Mouse (Mus musculus): ENCODE data around the gene Terf2.

Terf2 gene

DNA sequence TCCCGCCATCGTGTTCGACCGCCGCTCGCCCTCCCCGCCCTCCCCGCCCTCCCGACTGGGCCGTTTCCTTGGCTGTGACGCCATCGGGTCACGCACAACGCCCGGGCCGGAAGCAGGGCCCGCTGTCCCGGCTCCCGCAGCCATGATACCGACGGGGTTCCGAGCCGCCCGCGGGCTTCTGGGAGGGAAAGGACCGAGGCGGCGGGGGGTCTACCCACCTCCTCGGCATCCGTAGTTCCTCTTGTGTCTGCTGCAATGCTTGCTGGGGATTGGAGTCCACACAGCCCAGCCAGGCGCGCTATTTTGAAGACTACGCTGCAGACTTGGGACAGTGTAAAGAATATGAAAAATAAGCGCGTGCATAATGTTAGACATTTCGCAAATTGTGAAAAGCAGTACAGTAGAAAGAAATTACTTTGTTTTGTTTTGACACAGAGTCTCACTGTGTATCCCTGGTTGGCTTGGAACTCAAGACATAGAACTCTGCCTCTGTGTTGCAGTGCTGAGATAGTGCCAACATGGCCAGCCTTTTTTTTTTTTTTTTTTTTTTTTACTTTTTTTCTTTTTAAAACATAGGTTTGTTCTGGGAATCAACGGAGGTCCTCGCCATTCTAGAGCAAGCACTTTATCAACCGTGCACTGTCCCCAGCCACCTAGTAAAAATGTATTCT, at the start of gene Terf2:
TSS of gene Terf2 (minus strand) at position 182 of the 671 bp plus-strand sequence.
- peak; percentile 71 for DNase-seq (ENCODE audit: low read depth, low spot score)

DNA sequence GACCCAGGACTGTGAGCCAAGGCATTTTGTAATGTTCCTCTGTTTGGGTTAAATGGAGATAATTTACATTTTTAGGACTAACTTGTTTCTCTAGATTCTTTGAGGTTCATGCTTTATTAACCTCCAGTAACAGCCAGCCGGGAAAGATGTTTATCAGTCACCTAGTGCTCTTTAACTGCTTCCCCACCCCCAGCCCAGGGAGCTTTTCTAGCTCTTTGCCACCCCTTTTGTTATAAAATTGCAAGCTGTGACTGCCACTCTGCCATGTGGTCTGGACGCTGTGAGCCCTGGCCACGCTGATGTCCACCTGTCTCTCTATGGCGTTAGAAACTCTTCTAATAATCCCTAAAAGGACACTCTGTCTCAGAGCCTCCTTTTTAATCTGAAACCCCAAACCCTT, 47.2 kb upstream of the Terf2 start:
- DNase-seq (ENCODE audit: low read depth, low spot score): no peak

DNA sequence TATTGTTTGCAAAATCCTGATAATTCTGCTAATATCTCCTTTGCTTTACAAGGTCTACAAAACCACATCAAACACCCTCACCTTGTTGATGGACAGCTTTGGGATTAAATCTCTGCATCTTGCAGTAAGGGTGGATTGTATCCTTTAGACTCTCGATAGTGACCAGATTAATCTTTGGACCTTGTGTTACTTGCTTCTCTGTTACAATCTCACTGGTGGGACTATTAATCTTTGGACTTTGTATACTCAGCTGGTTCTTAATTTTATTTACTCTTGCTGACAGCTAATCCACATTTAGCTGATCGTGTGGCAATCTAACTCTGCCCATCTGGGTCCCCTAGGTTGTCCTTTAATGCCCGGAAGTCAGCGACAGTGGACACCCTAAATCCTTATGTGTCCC, 46.2 kb upstream of the Terf2 start:
- no peak for DNase-seq (ENCODE audit: low read depth, low spot score)

DNA sequence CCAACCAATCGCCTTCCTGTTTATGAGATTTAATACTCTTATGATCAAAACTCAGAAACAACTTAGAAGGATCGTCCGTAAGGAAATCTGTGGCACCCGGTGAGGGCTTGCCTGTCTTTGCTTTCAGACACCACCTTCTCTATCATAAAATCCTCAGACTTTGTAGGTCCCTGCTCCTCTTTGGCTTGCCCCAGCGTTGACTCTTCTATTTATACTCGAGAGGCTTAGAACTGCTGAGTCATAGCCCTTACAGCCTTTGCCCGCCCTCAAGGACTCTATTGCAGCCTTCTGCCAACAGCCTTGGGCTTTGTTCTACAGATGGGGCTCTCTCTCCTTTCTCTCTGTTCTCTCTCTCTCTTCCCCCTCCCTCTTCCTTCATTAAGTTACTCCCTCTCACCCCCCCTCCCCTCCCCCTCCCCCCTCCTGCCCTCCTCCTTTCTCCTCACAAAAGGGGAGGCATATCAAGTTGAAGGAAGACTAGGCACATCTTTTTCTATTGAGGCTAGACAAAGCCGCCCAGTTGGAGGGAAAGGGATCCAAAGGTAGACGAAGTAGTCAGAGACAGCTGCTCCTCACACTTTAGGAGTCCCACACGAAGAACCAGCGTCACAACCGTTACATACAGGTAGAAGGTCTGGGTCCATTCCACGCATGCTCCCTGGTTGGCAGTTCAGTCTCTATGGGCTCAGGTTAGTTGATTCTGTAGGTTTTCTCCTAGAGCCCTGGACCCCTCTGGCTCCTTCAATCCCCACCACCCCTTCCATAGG, 43.5 kb upstream of the Terf2 start:
- DNase-seq (ENCODE audit: low read depth, low spot score): no peak

DNA sequence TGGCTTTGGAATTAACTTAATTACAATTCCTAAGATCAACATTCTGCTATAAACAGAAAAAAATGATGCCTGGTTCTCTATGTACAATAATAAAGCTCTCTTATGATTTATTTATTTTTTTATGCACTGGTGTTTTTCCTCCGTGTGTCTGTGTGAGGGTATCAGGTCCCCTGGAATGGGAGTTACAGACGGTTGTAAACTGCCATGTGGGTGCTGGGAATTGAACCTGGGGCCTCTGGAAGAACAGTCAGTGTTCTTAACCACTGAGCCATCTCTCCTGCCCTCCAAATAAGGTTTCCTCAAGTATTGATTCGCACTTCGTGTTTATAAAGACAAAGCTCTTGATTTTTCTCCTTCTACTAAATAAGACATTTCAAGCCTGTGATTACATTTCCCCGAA, 42.0 kb upstream of the Terf2 start:
- no peak for DNase-seq (ENCODE audit: low read depth, low spot score)

DNA sequence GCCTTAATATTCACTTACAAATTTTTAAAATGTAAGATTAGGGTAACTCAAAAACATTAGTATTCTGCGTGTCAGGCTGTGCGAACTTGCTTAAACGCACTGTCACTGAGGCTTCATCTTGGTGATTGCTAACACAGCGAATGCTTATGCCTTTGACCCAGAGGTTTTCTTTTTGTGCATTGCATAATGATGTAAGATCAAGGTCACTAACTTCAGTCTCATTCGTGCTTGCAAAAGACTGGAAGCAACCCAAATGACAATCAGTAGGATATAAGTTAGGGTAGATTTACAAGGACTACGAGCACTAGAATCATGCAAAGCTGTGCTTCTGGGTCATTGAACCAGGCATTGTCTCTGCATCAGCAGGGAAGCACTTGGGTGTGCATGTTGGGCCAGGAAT, 41.2 kb upstream of the Terf2 start:
- DNase-seq (ENCODE audit: low read depth, low spot score): no peak

DNA sequence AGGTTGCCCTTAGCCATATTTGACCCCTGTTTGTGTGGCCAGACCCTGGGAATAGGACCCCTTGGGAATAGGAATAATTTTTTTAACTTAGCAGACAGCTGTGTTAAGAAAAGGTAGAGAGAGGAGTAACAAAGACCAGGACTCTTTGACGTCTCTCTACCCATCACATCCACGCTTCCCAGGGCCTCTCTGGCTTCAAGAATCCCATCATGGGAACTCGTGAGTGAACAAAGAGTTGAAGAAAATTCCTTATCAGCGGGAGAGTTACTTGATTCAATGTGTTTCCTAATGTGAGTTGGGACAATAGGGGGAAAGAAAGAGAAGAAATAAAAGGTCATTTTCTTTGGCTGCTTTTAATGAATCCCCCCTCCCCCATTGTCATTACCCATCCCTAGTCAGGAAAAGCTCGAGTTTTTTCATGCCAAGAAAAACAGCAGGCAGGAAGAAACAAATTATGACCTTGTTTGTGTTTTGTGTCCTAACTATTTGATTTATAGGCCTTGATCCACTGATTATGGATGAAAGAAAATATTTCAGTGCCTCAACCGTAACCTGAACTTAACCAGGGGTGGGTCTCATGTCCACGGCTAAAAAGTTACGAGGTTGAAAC, 39.8 kb upstream of the Terf2 start:
- DNase-seq (ENCODE audit: low read depth, low spot score): no peak

DNA sequence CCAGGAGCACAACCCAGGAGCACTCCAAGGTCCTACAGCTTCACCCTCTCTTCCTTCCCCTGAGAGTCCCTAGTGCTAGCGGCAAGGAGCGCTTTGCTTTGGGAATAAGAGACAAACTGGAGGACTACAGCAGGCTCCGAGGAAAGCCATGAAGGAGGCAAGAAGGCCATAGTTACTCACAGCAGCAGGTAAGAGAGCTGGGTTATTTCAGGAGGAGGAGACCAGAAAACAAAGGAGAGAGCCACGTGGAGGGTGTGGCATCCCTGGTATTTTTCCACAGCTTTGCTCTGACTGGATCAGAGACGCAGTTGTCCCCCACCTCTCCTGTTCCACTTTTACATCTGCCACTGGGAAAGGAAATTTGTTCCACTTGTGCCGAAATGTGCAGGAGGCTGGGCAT, 37.5 kb upstream of the Terf2 start:
- no peak for DNase-seq (ENCODE audit: low read depth, low spot score)

DNA sequence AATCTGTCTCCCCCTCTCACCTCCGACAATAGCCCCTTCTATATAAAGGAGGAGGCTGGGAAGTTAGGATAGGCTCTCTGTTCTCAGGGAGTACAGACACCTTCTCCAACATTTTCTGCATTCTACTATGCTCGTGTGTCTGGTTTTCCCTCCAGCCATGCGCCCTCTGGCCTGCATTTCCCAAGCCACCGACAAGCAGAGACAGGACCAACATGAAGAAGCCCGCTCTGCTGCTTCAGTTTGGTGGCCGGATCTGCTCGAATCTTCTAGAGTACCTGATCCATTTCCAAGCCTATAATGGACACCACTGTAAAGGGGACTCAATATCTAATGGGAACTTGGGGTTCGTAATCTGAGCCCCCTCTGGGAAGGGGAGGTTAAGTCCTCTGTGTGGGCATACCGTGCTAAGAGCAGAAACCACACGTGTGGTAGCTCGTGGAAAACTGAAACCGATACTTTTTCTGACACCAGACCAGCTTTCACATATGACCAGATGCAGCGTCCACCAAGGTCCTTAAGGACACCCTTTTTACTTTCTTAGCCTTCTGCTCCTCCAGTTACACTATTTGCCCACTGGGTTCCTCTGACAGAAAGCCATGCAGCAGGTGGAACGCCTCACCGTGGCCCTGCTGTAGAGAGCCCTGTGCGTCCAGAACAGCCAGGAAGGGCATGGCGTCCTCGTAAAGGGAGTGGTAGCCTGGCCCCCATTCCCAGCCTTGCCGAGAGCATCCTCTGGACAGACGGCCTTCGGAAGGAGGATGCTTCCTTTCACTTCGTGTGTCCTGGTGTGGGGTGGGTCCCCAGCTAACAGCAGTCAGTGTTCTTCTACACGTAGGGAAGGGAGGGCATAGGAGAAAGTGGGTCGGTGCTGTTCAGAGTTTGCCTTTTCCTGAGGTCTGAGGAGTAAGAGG, 36.5 kb upstream of the Terf2 start:
- DNase-seq (ENCODE audit: low read depth, low spot score): no peak

DNA sequence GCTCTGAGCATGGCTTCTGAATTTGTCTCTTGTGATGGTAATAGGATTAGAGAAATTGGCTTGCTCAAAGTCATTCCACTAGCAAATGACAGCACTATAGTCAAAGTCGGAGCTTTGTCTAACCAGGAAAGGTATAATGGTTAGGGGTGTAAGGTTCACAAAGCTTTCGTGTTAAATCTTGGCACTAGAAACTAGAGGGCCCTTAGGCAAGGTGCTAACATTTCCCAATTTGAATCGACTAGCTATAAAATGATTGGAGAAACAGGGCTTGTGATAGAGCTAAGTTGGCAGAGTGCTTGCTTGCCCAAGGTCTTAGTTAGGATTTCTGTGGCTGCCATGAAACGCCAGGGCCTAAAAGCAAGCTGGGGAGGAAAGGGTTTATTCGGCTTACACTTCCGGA, 33.7 kb upstream of the Terf2 start:
- DNase-seq (ENCODE audit: low read depth, low spot score): no peak

DNA sequence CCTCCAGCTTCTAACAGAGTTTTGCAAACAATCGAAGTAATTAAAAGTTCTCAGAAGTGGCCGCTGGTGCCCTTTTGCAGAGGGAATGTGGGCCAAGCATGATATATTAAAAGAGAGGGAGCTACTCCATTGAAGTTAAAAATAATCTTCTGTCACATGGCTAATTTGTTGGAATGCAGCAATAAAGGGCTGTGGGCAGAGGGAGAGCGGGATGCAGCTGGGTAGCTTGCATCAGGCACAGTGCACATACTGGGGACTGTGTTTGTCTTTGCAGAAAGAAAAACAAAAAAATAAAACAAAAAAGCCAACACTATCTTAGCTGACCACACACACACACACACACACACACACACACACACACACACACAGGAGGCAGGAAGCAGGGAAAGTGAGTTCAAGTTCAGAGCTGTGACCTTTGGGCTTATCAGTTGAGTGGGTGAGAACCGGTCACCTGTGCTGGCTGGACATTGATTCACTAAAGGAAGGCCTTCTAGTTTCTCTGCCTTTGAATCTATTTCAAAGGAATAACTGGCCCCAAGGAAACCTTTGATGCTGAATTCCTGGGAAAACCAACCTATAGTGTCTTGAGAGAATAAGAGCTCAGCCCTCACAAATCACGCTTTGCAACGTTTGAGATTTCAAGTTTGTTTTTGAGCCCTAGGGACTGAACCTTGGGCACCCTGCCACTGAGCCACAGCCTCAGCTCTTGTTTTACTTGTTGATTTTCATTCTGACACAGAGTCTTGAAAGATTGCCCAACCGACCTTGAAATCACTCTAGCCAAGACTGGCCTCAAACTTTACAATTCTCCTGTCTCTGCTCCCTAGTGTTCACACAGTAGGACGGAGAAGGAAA, 33.1 kb upstream of the Terf2 start:
- no peak for DNase-seq (ENCODE audit: low read depth, low spot score)

DNA sequence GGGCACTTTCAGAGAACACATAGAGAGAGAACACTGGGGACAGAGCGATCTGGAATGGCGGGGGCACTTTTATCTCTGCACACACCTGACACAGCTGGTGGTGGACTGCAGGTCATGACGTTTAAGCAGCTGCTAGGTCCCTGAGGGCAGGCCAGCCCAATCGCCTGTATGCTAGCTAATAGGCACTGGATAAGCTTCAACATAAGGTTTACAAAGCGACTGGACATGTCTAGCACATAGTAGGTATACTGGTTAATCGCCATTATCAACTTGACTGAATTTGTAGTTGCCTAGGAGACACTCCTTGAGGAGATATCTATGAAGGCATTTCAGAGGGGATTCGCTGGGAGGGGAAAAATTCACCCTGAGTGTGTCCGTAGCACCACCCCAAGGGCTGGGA, 28.0 kb upstream of the Terf2 start:
- DNase-seq (ENCODE audit: low read depth, low spot score): no peak

DNA sequence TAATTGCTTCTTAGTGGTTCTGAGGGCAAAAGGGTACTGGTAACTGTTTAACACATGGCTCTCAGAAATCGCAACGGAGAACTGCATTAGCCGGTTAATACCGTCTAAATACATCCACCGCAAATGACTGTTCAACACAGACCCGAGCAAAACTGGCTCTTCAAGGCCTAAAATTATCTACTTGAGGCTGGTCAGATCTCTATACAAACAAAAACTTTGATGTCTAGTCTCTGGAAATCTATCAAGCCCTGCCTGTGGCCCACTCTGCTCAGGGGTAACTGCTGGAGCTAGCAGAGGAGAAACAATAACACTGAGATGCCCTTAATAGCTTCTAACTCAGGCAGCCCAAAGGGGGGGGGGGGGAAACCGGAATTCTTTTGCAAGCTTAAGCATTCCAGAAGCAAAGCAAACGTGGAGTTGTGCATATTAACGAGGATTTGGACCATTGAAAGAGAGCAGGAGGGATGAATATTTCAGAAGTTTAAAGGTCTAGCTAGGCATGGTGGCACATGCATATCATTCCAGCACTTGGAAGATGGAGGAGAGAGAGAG, 26.8 kb upstream of the Terf2 start:
- DNase-seq (ENCODE audit: low read depth, low spot score): no peak

DNA sequence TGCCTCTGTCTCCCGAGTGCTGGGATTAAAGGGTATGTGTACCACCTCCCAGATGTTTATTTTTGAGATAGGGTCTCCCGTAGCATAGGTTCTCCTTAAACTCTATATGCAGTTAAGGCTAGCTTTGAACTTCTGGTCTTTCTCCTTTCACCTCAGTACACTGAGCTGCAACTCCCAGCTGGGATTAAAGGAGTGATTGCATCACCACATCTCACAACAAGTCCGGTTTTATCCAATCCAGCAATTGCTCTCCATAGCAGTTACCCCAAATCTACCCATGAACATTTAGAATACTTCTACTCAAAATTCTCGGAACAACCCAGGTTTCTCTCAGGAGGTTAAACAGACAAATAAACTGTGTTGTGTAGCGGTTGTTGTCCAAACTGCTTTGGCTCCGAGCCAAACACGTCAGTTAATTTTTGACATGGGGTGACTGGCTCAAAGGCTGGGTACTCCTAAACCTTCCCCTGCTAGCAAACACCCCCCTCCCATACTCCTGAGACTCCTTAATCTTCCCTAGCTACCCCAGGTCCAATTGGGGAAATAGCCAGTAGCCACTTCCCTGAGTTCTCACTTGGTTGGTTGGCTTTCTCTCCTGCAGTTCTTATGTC, 25.4 kb upstream of the Terf2 start:
- DNase-seq (ENCODE audit: low read depth, low spot score): no peak

DNA sequence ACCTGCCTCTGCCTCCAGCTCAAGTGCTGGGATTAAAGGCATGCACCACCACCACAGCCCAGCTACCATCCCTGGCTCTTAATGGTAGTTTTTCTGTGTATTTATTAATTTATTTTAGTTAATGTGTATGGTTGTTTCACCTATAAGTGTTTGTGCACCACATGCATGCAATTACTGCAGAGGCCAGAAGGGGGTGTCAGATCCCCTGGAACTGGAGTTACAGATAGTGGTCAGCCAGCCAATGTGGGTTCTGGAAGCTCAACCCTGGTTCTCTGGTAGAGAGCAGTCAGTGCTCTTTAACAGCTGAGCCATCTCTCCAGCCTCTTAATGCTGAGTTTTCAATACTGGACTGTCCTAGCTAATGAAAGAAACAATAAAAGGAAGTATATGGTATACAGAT, 24.5 kb upstream of the Terf2 start:
- DNase-seq (ENCODE audit: low read depth, low spot score): no peak

DNA sequence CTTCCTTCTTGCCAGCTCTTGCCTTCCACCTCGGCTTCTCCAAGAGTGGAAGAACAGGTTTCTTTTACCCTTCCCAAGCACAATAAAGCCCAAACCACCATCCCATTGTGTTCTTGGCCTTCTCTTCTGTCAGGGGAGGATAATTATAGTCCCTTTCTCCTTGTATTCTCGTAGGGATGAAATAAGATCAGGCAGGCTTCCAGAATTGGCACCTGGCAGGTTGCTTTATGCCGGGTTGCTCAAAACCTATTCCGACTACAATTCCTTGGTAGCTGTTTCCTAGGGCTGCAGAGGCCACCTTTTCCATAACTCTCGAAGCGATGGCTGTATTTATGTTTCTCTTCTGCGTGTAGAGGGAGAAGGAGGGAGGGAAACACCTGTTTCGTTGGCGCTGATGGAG, 23.1 kb upstream of the Terf2 start:
- no peak for DNase-seq (ENCODE audit: low read depth, low spot score)

DNA sequence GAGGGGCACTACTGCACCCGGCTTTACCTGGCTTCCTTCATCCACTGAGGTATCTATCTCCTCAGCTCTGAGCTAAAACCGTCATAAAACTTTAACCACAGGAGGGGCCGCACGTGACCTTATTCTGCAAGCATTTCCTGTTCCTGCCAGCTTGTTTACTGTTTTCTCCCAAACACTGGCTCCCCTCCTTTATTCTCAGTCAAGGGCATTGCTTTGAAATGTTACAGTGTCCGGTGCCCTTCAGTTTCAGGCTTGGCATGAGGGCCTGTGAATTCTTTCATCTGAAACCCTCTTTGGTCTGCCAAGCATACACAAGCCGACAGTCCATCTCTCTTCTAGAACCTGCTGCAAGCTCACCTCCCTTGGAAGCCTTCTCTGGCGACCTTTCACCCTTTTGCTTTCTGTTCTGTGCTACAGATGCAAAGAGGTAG, 22.5 kb upstream of the Terf2 start:
- no peak for DNase-seq (ENCODE audit: low read depth, low spot score)

DNA sequence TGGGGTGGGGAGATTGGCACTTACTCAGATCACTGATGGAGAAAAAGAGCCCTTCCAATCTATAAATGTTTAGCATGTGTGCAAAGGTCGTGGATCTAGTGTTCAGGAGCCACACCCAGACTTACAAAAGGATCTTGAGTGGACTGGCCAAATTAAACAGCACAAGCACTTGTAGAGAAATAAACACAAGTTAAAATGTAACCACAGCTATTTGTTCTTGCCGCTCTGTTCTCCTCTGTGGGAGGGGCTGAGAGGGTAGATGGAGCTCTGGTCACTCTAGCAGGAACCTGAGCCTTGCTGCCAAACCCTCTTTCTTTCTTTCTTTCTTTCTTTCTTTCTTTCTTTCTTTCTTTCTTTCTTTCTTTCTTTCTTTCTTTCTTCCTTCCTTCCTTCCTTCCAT, 20.7 kb upstream of the Terf2 start:
- no peak for DNase-seq (ENCODE audit: low read depth, low spot score)

DNA sequence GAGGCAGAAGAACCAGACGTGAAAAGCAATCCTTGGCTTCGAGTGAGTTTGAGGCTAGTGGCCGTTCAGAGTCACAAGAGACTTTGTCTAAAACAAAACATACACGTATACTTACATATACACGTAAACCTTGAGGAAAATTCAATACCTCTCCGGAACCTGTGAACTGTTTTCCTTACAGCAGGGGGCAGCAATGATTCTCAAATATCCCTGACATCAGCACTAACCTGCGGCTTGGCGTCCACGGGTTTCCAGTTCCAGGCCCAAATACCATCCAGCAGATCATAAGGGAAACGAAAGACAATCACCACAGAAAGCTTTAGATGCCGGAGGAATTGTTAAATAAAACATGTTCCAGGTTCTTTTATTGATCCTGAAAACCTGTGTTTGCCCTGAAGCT, 19.7 kb upstream of the Terf2 start:
- DNase-seq (ENCODE audit: low read depth, low spot score): no peak

DNA sequence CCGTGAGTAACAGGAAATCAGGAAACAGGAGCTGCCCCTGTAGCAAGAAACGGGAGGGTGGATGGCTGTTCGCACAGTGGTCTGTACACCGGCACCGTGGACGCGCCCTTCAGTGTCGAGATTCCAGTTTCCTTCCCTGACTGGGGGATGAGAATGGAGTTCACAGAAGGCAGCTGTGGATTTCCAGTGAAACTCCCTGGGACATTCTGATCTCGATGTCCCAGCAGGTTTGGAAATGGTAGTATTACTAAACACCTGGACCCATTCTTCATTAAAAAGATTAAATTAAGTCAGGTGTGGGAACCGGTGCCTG, 18.6 kb upstream of the Terf2 start:
- DNase-seq (ENCODE audit: low read depth, low spot score): no peak

Data from c-Kit-negative CD71-positive TER-119-positive erythroid progenitor cells, embryonic 14.5 days (primary cell).